Mouse (Mus musculus): ENCODE data around the gene Rhbg.

Gene Rhbg

GRCm38 (mm10) chr3:88206901-88207371 is 47.6 kb downstream of the Rhbg start:
- no peak for DNase-seq

DNA sequence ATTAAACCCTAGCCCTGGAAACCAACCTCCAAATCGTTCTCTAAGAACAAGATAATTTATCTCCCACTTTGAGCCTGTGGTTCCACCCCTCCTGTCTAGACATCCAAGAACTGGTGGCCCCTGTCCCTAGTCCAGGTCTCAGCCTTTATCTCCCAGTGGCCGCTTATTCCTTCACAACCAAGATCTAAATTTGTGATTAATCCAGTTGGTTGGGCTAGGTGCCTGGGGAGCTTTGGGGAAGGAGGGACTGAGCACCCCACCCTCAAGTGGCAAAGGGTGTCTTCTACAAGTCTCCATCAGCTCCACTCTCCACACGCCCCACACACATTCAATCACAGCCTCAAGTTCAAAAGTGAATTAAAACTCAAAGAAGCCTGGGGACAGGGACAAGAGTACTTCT is 48.0 kb downstream of the Rhbg start:
- DNase-seq: no peak

DNA sequence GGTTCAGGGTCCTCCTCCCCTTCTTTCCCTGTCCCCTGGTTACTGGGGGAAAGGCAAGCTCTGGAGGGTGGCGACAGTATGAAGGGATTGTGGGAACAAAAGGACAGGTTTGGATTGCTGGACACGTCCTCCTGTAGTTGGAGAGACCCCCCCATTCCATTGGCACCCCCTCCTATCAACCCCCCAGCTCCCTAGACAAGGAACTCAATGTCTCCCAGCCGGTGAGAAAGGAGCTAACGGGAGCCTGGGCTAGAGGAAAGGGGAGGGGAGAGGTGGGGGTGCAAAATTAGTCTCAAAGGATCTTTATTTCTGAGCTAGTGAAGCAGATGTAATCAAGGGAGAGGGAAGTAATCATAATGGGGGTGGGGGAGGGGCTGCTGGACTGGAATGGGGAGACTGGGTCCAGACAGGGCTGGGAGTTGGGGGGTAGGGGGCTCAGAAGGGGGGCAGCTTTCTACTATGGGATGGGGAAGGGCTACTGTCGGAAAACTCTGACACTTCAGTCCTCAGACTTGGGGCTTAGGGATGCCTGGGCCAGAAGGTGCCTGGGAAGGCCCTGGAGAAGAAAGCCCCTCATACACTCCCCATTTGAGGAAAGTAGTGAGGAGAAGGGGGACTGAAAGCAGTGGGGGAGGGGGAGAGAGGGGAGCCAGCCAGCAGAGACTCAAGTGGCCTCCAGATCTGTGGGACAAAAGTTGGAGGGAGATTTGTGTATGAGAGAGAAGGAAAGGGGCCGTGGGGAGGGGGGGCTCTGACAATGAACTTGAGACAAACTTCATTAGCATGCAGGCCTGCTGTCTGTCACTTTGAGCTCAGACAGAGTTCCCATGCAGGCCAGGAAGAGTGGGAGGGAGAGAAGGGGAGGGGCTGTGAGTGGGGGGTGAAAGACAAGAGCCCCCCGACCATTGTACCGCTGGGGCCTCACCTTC is 48.7 kb downstream of the Rhbg start:
- no peak for DNase-seq

DNA sequence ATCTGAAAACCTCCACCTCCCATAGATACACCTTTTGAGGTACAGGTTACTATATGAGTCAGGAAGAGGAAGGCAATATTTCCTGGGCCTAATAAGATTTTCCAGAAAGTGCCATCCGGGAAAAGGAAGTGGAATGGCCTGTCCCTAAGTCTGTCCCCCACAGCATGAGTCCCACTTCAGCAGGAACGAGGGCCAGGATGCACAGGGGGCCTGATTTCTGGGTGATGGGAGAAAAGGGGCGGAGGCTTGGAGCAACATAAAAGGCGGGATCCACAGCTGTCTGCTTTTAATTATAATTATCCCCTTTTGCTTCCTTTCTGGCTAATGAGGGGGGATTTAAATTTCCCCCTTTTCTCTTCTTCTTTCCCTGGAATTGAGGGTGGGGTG is 49.3 kb downstream of the Rhbg start:
- no peak for DNase-seq

DNA sequence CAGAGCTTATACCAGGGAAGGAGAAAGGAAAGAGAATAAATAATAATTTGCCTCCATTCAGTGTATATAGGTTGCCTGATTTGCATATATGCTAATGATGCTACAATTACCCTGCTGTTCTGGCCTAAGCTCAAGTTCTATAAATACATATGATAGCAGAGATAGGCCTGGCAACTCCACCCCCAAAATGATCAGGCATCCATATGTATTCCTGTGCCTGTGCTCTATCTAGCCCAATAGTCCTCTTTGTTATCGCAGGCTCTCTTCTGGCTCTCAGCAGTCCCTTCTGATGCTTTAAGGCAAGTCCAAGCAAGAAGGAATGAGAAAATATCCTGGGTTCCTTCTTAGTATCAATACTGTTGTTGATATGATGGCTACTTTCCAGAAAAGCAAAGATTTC is 49.8 kb downstream of the Rhbg start:
- DNase-seq: no peak

- no peak for DNase-seq
Measured at GRCm38 (mm10) chr3:88203999-88204700, 50.4 kb downstream of the Rhbg start.

DNA sequence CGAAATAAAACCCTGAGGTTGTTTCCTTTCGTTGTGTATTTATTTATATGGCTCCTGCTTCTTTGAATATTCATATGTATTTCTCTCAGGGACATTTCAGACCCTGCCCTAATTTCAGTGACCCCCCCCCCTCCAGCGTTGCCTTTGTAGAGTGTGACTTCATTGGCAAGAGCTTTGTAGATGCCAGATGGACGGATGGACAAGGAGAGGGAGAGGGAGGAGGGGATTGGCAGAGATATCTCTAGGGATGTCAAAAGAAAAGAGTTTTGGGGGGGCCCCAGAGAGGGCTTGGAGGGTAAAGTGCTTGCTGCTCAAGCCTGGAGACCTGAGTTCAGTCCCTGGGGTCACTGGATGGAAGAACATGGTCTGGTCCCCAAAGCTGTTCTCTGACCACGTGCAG is 51.1 kb downstream of the Rhbg start:
- no peak for DNase-seq

DNA sequence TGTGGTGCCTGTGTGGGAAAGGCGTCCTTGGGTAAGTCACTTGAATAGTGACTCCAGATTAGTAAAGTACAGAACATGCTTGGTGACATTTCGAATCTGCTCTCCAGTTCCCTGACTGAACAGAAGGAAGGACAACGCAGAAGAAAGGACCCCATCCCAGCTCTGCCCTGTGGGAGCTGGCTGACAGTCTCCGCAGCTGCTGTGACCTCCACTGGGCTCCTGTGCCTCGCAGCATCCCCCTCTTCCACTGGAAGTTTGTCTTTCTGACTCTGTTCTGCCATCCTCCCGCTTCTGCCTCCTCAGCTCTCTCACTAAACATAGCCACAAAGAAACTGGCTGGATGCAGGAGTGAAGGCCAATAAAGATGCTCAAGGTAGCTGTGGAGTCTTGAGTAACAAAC is 51.5 kb downstream of the Rhbg start:
- DNase-seq: no peak

DNA sequence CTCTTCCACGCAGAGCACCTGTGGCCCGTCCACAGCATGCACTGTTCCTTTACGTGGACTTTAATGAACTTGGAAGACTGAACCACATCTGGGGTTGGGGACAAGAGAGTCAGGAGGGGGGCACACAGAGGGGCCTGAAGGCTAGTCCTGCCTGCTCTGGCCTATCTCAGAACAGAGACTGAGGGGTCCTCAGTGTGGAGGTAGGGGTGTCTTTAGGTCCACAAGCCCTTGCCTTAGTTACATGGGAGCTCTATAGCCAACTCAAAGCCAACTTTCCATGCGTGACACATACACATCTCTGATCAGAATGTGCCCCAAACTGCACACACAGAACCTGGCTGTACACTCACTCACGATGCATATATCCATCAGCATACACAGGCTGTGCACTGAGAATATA is 52.9 kb downstream of the Rhbg start:
- no peak for DNase-seq

DNA sequence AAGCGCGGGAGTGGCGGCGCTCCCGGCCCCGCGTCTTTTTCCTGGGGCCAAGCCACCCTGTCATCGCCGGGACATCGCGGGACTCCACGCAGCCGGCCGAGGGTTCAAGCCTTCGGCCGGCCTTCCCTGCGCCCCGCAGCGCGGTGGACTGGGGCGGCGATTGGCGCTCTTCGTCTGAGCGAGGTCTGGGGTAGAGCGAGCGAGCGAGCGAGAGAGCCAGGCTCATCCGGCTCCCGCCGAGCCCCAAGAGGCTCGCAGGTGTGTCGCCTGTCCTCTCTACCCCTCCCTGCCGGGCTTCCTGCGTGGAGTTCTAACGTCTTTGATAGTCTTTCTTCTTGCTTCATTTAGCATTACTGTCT is 53.6 kb downstream of the Rhbg start:
- no peak for DNase-seq

- DNase-seq: no peak
Measured at GRCm38 (mm10) chr3:88200161-88200971, 54.1 kb downstream of the Rhbg start.

DNA sequence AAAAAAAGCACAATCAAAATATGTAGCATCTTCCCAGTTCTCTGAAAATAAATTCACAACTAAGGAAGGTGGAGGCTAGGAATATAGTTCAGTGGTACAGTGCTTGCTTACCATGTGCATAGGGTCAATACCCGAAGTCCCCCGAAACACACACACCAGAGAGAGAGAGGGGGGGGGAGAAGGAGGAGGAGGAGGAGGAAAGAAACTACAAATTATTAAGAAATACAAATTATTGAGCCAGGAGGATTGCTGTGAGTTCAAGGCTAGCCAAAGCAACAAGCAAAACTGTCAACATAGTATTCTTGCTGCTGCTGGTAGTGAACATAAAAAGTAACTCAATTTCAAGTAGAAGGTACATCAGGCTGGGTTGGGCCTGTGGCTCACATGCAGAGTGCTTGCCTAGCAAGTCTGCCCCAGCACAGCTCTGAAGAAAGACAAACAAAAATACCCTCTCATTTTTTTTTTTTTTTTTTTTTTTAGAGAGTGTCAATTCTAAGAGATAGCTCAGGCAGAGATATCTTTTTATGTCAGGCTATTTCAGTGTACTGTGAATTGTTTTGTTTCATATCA is 54.9 kb downstream of the Rhbg start:
- DNase-seq: no peak

DNA sequence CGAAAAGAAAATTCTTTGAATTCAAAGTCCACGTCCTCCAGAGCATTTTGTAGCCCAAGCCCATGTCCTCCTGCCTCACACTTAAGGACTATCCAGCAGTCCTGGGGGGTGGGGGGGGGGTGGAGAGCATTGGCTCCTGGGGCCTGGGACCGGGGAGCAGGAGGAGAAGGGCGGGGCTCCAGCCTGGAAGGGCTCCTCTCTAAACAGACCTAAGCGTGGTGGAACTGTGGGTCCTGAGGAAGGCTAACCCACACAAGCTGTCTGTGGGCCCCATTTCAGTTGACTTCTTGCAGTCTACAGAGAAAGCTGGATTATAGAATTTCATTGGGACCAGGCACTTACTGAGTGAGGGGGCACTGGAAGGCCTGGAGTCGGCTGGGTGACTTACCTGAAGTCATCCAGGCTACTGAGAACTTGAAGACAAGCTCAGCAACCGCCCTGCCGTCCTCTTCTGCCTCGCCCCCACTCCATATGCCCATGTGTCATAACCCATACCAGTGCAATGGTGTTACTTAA is 55.9 kb downstream of the Rhbg start:
- no peak for DNase-seq

DNA sequence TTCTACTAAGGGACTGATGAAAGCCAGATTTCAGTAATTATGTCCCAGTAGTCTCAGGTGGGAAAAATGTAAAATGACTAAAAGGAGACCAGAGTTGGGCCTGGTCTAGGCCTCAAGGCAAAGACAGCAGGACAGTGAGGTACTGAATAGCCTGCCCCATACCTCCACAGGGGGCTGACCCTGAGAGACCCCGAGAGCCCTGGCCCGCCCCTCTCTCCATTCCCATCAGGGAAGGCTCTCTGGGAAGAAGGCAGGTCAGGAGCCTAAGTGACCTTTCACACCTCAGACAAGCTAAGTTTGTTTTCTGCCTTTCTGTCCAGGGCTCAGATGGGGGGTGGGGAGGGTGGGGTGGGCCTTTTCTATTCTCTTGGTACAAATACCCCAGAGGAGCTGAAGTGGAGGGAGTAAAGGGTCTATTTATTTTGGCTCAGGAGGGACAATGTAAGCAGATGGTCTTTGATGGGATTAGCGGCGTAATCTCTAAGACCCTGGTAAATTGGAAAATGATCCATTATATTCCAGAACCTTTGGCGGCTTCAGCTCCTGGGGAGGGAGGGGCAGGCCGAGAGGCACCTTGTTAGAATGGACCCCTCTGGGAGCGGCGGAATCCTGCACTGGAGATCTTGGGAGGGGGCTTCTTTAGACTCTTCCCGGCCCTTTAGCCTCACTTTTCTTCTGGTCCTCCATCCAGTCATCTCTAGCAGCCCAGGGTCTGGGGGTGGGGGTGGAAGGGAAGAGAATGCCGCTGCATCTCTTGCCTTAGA is 56.6 kb downstream of the Rhbg start:
- DNase-seq: no peak
